Mouse (Mus musculus): ENCODE measurements around the gene Crybg1.

Crybg1 gene

GRCm38 (mm10) chr10:44091757-44092156 is 56.9 kb downstream of the Crybg1 start:
- DNase-seq (ENCODE audit: low read depth) = no peak

GRCm38 (mm10) chr10:44080351-44080750 is 68.3 kb downstream of the Crybg1 start:
- no peak for DNase-seq (ENCODE audit: low read depth)

DNA sequence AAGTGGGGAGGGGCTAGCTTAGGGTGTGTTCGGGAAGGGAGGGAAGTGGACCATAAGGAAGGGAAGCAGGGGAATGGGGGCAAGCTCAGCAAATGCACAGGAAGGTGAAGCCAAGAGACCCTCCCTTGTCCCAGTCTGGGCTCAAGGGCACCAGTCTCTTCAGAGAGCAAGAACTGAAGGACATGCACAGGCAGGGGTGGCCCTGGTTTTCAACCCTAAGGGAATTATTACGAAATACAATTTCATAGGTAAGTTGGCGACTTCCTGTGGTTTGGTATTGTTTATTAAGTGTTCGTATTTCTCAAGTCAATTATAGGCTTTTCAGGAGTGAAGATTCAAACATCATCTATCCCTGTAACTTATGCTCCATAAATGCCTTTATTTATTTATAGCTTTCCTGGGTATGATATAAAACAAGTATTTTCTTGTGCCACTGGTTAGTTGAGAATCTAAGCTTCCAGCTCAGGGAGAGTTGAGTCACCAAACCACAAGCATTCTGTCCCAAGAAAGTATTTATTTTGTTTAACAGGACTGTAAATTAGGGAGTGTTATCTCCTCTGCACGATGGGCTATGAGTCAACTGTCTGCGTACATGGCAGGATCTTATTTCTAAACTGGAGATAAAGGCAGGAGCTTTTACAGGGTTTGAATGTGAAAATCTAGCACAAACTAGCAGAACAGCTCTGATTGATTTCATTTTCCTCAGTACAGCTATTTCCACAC is 69.7 kb downstream of the Crybg1 start:
- DNase-seq (ENCODE audit: low read depth) = no peak

DNA sequence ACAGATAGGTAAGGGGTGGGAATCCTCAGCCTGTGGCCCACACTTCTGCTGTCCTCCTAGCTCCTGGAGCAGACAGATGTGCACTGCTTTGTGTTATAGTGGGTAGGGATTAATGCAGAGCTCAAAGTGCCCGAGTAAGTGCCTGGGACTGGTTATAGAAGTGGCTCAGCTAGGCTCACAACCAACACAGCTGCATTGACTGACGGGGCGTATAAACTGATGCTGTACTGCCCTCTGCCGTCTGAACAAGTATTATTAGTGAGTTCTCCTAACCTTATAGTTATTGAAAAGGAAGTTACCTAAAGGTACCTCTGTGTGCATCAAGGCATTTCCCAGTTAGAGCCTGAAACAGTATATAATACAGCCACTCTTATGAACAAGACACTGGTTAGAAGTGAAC is 77.6 kb downstream of the Crybg1 start:
- DNase-seq (ENCODE audit: low read depth) = peak; percentile 65

DNA sequence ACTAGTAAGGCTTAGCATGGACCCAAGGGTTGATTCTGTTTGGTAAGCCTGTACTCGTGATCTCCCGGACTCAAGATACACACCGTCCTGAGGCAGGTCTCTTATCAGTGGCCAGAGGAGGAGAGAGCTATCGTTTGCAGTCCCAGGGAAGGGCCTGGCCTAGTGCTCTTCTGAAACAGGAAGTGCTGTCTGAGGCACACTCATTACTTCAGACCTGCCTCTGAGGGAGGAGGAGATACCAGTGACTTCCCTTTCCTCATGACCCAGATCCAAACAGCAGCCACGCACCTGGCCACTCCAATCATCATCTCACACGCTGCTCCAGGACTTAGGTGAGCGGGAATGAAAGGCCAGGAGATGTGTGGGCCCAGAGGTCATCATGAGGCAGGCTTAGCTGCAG is 79.5 kb downstream of the Crybg1 start:
- DNase-seq (ENCODE audit: low read depth) = no peak

- no peak for DNase-seq (ENCODE audit: low read depth)
Measured at GRCm38 (mm10) chr10:44065848-44066360, 82.7 kb downstream of the Crybg1 start.

GRCm38 (mm10) chr10:44062981-44063380 is 85.7 kb downstream of the Crybg1 start:
- no peak for DNase-seq (ENCODE audit: low read depth)

DNA sequence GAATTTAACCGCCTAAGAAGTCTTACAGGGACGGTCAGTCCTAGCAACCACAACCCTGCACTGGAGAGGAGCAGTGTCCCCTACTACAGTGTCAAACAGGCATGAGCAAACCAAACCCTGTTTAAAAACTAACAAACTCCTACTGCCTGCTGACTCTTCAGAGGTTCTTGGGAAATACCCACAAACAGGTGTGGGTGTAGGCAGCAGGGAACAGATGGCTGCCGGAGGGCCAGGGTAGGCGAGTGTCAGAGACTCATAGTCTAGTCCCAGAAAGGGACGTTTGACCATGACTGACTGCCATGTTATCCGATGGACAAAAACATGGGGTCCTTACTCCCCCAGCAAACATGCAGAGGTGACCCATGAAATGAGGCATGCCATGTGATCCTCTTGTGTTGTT is 97.7 kb downstream of the Crybg1 start:
- no peak for DNase-seq (ENCODE audit: low read depth)

- no peak for DNase-seq (ENCODE audit: low read depth)
Measured at GRCm38 (mm10) chr10:44044727-44045126, 103.9 kb downstream of the Crybg1 start.

- no peak for DNase-seq (ENCODE audit: low read depth)
Measured at GRCm38 (mm10) chr10:44043630-44044029, 105.0 kb downstream of the Crybg1 start.

DNA sequence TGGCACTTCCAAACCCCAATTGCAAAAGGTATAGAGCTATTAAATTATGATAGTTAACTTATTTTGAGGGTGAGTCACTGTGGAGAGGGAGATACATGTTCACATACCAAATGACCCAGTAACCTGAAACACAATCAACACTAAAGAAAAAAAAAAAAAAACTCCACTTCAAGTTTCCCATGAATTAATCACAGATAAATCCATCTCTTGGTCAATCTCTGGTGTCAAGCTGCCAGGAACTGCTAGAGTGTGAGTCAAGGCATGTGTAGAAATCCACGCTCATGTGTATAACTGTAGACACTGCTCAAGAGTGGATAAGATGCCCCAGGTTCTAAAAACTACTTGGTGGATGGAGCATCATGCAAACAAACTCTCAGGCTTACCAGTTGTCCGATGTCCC is 109.5 kb downstream of the Crybg1 start:
- no peak for DNase-seq (ENCODE audit: low read depth)

DNA sequence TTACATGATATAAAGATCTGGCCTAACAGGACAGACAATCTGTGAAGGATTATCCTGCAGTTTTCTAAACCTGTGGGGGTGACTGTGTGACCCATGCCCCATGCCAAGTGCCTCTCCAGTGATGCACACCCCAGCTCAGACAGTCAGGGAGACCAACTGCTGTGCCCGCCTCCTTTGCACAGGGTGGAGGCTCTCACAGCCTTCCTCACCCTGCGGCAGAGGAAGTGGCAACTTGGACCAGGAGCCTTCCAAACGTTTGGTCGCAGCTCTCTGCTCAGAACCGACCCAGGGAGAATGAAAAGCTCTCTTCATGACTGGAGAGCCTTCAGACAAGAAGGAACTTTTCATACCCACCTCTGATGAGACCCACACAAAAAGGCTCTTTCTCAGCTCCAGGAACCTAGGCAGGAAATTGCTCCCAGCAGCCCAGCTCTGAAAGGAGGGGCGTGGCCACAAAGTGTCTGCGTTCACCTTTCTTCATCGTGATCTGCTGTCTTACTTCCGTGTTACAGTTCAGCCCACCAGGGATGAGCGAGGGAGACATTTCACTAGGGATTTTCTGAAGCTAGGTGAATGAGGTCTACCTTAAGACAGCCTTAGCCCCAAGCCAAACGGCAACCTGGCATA is 110.6 kb downstream of the Crybg1 start:
- DNase-seq (ENCODE audit: low read depth) = no peak

DNA sequence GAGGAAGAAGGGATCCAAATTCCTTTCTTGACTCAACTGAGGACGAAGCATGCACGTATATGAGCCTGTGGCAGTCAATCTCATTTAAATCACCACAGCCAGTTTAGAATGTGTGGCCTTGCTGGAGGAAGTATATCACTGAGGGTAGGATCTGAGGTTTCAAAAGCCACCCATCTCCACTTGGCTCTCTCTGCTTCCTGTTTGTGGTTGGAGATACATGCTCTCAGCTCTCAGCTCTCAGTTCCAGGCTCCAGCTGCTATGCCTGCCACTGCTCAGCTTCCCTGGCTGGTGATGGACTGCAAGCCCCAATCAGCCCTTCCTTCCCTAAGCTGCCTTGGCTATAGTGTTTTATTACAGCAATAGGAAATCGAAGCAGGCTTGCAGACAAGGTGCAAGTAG is 119.1 kb downstream of the Crybg1 start:
- DNase-seq (ENCODE audit: low read depth) = no peak

DNA sequence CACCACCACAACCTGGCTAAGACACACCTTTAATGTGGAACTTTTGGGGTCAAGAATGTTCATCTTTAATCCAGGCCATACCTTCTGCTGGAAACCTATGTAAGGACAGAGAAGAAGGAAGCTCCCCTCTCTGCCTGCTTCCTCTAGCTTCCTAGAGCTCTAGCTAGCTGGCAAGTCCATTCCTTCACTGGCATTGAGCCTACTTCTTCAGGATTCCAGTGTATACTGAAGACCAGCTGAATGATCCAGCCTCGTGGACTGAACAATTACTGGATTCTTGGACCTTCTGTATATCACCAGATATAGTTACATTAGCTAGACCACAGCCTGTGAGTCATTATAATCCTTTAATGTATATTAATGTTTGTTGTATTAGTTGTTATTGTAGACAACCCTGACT is 121.4 kb downstream of the Crybg1 start:
- no peak for DNase-seq (ENCODE audit: low read depth)

DNA sequence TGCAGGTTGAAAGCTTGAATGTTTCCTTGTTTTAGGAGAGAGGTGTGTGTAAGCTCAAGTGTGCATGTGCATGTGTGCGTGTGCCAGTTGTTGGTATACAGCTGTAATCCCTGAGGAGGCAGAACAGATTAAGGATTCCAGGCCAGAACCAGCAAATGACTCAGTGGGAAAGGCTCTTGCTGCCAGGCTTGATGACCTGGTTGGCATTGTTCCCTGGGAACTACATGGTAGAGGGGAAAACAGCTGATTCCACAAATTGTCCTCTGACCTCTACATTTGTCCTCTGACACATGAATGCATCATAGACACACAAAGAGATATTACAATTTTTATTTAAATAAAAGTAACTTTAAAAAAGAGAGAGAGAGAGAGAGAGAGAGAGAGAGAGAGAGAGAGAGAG is 122.5 kb downstream of the Crybg1 start:
- no peak for DNase-seq (ENCODE audit: low read depth)

GRCm38 (mm10) chr10:44024705-44025104 is 123.9 kb downstream of the Crybg1 start:
- no peak for DNase-seq (ENCODE audit: low read depth)

DNA sequence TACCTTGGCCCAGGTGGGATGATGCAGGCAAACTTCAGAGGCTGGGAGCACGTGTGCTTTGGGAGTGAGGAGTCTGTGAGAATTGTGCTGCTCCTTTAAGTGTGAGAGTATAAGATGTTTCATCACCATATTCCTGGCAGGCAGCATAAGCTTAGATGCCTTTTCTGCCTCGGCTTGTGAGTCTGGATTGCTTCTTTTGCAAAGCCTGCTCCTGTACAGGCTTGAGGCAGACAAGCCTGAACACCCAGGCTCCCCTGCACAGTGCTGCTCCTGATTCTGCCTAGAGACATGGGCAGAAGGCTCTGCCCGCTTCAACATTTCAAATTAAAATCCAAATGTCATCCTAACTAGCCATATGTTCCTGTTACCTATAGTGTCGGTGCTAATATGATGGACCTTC is 128.5 kb downstream of the Crybg1 start:
- DNase-seq (ENCODE audit: low read depth) = no peak

GRCm38 (mm10) chr10:44018562-44018961 is 130.1 kb downstream of the Crybg1 start:
- DNase-seq (ENCODE audit: low read depth) = no peak

GRCm38 (mm10) chr10:44015631-44016030 is 133.0 kb downstream of the Crybg1 start:
- no peak for DNase-seq (ENCODE audit: low read depth)

DNA sequence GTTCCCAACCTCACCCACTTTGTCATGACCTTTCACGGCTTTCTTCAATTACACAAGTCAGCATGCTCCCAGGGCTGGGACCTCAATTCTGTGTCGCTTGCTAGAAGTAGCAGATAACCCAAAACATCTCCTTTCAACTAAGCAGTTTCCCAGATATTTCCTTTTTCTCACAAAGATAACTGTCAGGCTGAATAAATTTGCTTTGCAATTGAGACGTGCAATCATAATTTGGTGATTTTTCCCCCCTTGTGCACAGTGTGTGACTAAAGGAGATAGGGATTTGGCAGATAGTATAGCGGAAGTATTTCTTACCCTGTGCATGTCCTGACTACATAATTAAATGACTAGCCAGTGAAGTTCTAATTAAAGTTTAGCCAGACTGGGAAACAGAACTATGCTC is 134.8 kb downstream of the Crybg1 start:
- DNase-seq (ENCODE audit: low read depth) = no peak

DNA sequence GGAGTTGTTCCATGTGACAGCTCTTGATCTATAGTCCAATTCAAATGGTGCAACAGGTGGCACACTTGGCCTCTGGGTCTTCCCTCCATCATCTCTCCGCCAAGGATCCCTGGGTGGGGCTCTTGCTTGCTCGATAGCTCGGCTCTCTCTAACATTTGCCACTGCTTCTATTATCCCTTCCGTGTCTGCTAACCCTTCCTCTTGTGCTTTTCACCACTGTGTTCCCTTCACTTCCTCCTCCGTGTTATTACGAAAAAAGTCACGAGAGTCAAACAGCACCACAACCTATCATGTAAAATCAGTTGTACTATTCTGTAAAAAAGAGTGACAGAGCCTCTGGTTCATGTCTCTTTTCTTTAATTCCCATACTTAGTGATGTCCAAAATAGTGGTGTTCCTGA is 137.2 kb downstream of the Crybg1 start:
- DNase-seq (ENCODE audit: low read depth) = no peak

GRCm38 (mm10) chr10:44008808-44009207 is 139.8 kb downstream of the Crybg1 start:
- DNase-seq (ENCODE audit: low read depth) = no peak

- no peak for DNase-seq (ENCODE audit: low read depth)
Measured at GRCm38 (mm10) chr10:44006815-44007214, 141.8 kb downstream of the Crybg1 start.

All from c-Kit-positive CD71-negative TER-119-negative erythroid progenitor cells, embryonic 14.5 days (primary cell).